Mouse (Mus musculus): ENCODE measurements around the gene Eef1e1. TPM values are rescaled to one million over a fixed set of nuclear protein-coding genes. Genes with fewer than 3 reads are reported as not detected.

Eef1e1 gene
- total RNA-seq (2023) = 36.8 TPM

GRCm38 (mm10) chr13:38658528-38659280, at the start of gene Eef1e1:
TSS of gene Eef1e1 (minus strand) at chr13:38659058.

GRCm38 (mm10) chr13:38634800-38635269, 24.0 kb downstream of the Eef1e1 start, which contains the start of gene Bloc1s5:
TSS of gene Bloc1s5 (minus strand) at chr13:38635109.

Other genes with a start within 250 kb of the Eef1e1 start
- 33.7 TPM for gene Txndc5, start 130.2 kb downstream of the Eef1e1 start, total RNA-seq (2023)
- gene Bloc1s5, start 23.9 kb downstream of the Eef1e1 start, total RNA-seq (2023) = 5.1 TPM